Mouse (Mus musculus): Measurements from ENCODE around the gene Rpl23a.

Rpl23a gene

GRCm38 (mm10) chr11:78167257-78167959 lies 16.0 kb downstream of the Rpl23a start:
- in situ Hi-C loops (cut with MboI, MseI) = no loop called here

DNA sequence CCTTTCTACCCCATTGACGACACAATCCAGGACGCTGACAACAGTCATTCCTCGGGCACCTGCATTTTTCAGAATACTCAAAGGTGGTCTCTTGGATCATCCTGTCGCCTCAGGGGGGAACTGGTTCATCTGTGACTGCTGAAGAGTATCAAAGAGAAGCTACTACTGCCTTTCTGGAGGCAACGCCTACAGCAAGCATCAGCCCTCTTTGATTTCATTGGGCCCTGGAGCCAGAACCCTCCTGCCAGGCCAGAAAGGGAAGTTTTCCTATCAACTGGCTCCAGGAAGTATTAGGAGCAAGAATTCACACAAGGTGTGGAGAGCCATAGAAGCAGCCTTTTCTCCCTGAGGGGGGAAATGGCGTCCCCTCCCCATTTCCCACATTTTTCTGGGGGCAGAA lies 16.7 kb downstream of the Rpl23a start:
- in situ Hi-C loops (cut with MboI, MseI) = no loop called here

DNA sequence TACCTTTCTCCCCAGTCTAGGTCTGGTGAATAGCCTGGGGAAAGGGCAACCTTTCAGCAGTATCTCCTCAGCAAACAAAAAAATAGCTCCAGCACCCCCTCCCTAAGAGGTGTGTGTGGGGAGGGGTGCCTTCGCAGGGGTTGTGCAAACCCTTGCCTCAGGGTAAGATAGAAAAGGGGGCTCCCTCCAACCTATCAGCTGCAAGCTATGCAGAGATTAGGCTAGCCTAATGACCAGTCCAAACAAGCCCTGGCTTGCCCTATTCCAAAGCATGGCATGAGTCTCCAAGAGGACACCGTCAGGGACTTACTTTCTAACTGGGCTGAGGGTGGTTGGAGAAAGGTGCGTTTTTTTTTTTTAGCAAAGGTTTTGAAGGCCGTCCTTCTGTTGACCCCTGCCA lies 17.2 kb downstream of the Rpl23a start:
- in situ Hi-C loops (cut with MboI, MseI) = no loop called here

DNA sequence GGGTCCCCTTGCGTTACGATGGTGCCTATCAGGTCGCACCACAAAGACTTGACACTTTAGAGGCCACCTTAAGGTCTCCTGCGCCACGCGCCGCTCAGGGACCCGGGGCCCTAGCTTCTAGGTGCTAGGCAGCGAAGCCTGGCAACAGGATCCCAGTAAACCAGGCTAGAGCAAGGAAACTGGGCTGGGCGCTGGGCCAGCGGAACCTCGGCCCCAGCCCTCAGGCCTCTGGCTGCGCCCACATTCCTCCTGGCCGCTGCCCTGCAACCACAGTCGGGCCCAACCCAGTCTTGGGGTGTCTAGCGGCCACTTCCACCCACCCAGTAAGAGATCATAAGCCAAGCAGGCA lies 17.6 kb downstream of the Rpl23a start:
- in situ Hi-C loops (cut with MboI, MseI) = no loop called here

DNA sequence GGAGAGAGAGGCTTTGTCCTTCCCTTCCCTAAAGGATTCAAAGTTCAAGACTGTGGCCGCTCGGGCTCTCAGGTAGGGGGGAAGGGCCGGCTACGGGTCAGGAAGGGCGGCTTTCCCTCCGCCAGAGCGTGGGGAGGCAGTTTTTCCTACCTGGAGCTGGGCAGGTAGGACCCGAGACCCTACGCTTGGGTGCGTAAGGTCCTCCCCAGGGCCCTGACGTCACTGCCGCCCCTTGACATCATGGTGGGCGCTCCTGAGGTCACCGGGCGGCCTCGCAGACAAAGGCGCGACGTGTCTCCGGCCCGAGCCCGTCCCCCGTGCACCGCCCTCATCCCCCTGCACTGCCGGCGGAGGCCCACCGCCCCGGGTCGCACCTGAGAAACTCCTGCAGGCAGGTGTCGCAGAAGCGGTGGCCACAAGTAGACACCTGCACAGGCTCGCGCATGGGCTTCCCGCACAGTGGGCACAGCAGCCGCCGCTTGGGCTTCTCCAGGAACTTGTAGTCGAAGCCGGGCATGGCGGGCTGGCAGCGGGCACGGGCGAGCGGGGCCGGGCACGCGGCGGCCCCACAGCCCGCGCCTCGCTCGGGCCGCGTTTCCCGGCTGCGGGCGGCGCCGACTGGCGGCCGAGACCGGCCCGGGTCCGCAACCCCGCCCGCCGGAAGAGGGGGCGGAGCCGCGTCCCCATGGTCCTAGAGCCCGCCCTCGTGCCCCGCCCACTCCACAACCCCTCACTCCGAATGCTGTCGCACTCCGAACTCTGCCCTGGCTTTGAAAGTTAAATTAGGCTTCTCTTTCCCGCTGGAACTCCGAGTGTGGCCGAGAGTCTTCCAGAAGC lies 18.2 kb downstream of the Rpl23a start, which contains the start of gene Traf4:
TSS of gene Traf4 (minus strand) at position 666 of the 837 bp plus-strand sequence.
- in situ Hi-C loops (cut with MboI, MseI) = loop anchor here (5.0 kb wide), 1 partner anchor 53 kb away; no protein-coding TSS in a partner anchor

- in situ Hi-C loops (cut with MboI, MseI) = loop anchor here (5.0 kb wide), 1 partner anchor 52 kb away; no protein-coding TSS in a partner anchor
Measured at GRCm38 (mm10) chr11:78164604-78164923, 18.8 kb downstream of the Rpl23a start.

- in situ Hi-C loops (cut with MboI, MseI) = loop anchor here (5.0 kb wide), 1 partner anchor 52 kb away; no protein-coding TSS in a partner anchor
Measured at GRCm38 (mm10) chr11:78163681-78164603, 19.4 kb downstream of the Rpl23a start.

GRCm38 (mm10) chr11:78163045-78163444 lies 20.3 kb downstream of the Rpl23a start:
- in situ Hi-C loops (cut with MboI, MseI) = loop anchor here (5.0 kb wide), 1 partner anchor 51 kb away; no protein-coding TSS in a partner anchor

GRCm38 (mm10) chr11:78162504-78162903 lies 20.9 kb downstream of the Rpl23a start:
- in situ Hi-C loops (cut with MboI, MseI) = loop anchor here (5.0 kb wide), 1 partner anchor 50 kb away; no protein-coding TSS in a partner anchor

DNA sequence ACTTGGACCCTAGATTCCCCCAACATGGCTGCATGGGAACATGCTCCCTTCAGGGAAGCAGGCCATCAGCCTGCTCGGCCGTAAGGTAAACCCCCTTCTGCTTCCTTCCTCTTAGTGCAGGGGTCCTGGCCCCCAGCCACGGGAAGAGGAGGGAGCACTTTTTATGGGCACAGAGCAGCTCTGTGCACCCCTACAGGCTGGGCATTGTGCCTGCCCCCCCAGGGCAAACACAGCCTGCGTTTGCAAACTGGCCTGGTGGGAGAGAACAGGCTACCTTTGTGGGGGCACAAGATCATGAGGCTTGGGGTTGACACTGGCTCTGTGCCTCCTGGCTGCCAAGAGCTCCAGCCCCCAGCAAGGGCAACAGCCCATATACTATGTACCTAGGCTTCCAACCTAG lies 21.4 kb downstream of the Rpl23a start:
- in situ Hi-C loops (cut with MboI, MseI) = loop anchor here (5.0 kb wide), 1 partner anchor 50 kb away; no protein-coding TSS in a partner anchor

- in situ Hi-C loops (cut with MboI, MseI) = loop anchor here (5.0 kb wide), 1 partner anchor 49 kb away; no protein-coding TSS in a partner anchor
Measured at GRCm38 (mm10) chr11:78161169-78161568, 22.2 kb downstream of the Rpl23a start.

- in situ Hi-C loops (cut with MboI, MseI) = loop anchor here (5.0 kb wide), 1 partner anchor 48 kb away; no protein-coding TSS in a partner anchor
Measured at GRCm38 (mm10) chr11:78160675-78161074, 22.7 kb downstream of the Rpl23a start.

DNA sequence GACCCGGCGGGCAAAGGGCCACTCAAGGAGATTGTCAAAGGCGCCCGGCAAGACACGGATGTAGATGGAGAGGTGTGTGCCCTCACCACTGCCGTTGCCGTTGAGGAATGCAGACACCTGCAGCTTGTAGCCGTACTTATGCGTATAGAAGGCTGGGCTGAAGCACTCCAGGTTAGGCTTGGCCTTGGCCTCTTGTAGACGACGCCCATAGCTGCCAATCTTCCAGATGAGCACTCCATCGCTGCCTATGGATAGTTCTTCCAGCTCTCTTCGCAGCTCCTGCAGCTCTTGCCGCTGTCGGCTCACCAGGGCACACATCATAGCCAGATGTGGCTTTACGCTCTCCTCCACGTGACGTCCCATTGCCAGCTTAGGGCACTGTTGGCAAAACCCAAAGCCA lies 23.2 kb downstream of the Rpl23a start:
- in situ Hi-C loops (cut with MboI, MseI) = loop anchor here (5.0 kb wide), 1 partner anchor 48 kb away; no protein-coding TSS in a partner anchor

DNA sequence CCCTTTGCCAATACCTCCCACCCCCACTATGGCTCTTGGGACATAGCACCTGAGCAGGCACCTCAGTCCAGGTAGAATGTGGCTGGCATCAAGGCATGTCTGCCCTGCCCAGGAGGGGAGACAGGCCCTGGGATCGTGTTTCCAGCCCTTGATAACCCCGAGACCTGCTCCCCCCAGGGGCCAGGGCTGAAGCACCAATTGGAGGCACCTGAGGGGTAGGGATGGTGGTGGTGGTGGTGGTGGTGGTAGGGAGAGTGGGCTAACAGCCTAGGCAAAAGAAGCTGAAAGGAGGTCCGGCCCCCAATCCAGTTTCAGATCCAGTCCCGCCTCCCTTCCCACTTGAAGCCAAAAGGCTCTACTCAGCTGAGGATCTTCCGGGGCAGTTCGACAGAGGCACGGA lies 23.8 kb downstream of the Rpl23a start:
- in situ Hi-C loops (cut with MboI, MseI) = no loop called here

DNA sequence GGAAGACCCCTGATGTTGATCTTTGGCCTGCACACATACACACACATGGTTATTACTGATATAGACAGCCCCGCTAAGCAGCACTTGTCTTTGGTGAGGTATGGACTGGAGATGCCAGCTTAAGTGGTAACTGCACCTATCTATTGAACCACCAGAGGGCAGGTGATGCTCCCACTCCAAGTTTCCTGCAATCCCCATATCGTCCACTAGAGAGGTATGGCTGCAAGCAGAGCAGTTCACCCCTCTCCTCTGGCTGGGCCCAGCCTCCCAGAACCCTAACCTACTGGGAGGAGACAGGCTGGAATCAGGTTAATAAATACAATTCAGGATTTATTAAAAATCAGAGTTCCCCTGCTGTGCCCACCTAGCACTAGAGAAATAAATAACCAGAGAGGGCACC lies 24.3 kb downstream of the Rpl23a start:
- in situ Hi-C loops (cut with MboI, MseI) = no loop called here

DNA sequence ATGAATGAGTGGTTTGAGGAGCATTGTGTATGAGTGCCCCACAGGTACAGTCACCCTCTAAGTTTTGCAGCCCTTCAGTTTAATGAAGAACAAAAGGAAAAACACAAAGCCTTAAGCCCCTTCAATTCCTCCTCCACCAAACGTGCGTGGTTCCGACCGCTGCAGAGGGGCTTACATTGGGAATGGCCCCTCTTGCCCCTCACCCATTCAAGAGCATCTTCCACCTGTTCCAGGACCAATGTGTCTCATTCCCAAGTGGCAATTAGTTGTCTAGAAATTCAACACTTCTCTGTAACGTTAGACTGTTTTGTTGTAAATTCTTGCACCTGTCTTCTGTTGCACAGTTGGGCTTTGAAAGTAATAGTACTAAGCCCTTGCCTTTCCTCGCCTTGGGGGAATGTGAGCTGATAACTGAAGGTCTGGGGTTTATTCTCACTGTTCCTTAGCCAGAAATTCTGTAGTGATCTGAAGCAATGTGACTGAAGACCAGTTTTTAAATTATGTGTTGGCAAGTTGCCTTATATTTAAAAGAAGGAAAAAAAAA lies 27.2 kb downstream of the Rpl23a start:
- in situ Hi-C loops (cut with MboI, MseI) = no loop called here

DNA sequence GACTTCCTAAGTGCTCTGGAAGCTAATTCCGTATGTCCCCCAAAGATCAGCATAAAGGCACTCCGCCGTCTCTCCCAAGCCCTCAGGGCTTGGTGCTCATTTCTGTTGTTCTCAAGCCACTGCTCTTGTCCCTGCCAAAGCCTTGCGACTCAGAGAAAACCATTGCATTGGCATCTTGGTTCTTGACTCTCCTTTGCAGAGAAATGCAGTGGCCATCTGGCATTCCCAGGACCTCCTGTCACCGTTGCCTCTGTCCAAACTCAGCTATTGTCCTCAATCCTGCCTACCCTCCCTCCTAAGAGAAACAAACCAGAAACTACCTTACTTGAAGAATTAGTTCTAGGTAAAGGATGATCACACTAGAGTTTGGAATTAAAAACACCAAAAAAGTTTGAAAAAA lies 27.7 kb downstream of the Rpl23a start:
- in situ Hi-C loops (cut with MboI, MseI) = no loop called here

DNA sequence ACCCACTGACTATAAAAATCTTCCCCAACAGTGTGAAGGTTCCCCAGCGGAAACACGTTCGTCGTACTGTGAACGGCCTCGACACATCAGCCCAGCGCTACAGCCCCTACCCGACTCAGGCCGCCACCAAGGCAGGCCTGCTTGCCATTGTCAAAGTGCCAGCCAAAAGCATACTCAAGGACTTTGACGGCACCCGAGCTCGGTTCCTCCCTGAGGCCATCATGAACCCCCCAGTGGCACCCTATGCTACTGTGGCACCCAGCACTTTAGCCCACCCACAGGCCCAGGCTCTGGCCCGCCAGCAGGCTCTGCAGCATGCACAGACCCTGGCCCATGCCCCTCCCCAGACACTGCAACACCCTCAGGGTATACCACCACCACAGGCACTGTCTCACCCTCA lies 29.6 kb downstream of the Rpl23a start:
- in situ Hi-C loops (cut with MboI, MseI) = no loop called here

GRCm38 (mm10) chr11:78152299-78153231 lies 30.8 kb downstream of the Rpl23a start:
- in situ Hi-C loops (cut with MboI, MseI) = no loop called here

DNA sequence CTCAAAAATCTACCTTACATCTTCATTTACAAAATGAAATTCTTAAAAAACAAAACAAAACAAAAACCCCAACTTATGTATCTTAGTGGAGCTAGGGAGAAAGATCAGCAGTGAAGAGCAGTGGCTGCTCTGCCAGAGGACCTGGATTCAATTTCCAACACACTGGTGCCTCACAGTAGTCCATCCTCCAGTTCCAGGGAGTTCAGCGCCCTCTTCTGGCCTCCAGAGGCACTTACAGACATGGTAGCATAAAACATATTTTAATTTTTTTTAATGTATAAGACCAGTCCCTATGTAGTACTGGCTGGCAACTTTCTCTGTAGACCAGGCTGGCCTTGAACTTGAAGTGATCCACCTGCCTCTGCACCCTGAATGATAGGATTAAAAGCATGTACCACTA lies 32.2 kb downstream of the Rpl23a start:
- in situ Hi-C loops (cut with MboI, MseI) = no loop called here

Data from T-helper 1 cell (primary cell).